Mouse (Mus musculus): ENCODE data around the gene 2310061I04Rik.

The 2310061I04Rik gene

GRCm38 (mm10) chr17:35915538-35916296 lies 18.5 kb upstream of the 2310061I04Rik start:
- DNase-seq: no peak

- DNase-seq: no peak
These were observed 17.7 kb upstream of the 2310061I04Rik start for GRCm38 (mm10) chr17:35914975-35915374.

DNA sequence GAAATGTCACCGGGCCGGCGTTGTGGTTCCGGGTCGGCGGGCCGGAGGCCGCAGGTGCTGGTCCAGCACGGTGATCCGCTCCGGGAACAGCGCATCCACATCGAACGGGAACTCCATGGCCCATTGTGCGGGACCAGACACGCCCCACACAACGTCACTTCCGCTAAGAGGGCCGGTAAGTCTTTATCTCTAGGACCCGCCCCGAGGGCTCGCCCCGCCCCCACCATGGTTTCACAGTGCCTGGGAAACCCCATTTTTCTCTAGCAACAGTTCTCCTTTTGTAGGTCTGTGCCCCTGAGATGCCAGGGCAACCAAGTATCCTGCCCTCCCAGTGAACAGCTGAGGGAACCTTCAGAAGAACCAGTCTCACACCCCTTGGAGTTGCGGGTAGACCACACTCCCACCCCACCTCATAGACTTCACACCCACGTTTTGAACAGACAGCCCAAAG lies 12.7 kb upstream of the 2310061I04Rik start, which contains the start of gene Atat1:
TSS of gene Atat1 (minus strand) at position 157 of the 451 bp plus-strand sequence.
- DNase-seq: peak; percentile 94 to 96

- DNase-seq: peak; percentile 45 to 67
These were observed 12.1 kb upstream of the 2310061I04Rik start for GRCm38 (mm10) chr17:35909186-35909918.

- DNase-seq: no peak
These were observed 10.4 kb upstream of the 2310061I04Rik start for GRCm38 (mm10) chr17:35907609-35908008.

- DNase-seq: no peak
These were observed 8.4 kb upstream of the 2310061I04Rik start for GRCm38 (mm10) chr17:35905587-35905986.

- DNase-seq: no peak
These were observed 6.7 kb upstream of the 2310061I04Rik start for GRCm38 (mm10) chr17:35903992-35904355.

- no peak for DNase-seq
These were observed 6.2 kb upstream of the 2310061I04Rik start for GRCm38 (mm10) chr17:35903343-35903991.

DNA sequence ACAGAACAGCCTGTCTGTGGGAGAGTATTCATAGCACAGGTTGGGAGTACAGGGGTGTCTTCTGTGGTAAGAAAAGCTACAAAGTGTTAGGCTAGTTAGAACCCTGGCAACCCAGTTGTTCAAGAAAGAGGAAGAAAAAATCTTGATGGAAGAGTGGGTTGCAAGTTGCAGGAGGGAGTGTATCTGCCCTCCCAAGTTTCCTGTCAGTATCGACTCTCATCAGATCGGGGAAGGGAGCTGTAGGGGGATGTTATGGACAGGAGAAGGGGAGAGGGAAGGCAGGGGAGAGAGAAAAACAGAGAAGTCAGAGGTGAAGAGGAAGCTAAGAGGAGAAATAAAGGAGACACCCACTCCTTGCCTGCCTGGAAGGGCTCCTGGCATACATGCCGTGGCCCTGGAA lies 3.4 kb upstream of the 2310061I04Rik start:
- no peak for DNase-seq

GRCm38 (mm10) chr17:35897644-35898573 lies 678 bp upstream of the 2310061I04Rik start:
- DNase-seq: peak; percentile 55 to 68

- DNase-seq: no peak
These were observed 9.5 kb downstream of the 2310061I04Rik start for GRCm38 (mm10) chr17:35887725-35888124.

DNA sequence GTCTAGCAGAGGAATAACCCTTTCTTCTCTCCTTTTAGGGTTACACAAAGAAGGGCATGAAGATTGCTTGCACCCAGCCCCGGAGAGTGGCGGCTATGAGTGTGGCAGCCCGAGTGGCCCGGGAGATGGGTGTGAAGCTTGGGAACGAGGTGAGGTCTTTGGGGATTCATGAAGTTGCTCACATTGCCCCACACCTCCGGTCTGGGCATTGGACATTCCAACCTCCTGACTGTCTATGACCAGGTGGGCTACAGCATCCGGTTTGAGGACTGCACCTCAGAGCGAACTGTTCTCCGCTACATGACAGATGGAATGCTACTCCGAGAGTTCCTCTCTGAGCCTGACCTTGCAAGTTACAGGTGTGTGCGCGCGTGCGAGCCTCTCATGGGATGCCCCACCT lies 13.5 kb downstream of the 2310061I04Rik start:
- DNase-seq: no peak

- no peak for DNase-seq
These were observed 14.3 kb downstream of the 2310061I04Rik start for GRCm38 (mm10) chr17:35882924-35883323.

GRCm38 (mm10) chr17:35879245-35880057 lies 17.8 kb downstream of the 2310061I04Rik start, which contains the start of gene Dhx16:
TSS of gene Dhx16 (plus strand) at chr17:35879819.
- DNase-seq: peak; percentile 97 to 99

DNA sequence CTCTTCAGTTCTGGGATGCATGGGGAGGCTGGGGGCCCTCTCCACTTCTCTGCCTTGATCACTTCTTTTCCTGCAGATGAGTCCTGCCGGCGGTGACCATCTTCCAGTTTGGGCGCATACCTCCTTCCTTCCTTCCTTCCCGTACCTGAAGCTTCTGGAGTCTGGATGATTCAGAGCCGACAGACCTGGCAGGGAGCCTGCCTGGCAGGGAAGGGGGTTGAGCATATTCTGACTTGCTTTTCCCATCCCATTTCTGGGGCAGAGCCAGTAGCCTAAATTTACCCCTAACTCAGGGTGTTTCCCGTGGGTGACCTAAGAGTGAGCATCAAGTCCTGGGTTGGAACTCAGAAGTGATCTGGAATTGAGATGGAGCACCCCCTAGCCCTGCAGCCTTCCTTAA lies 22.5 kb downstream of the 2310061I04Rik start:
- peak; percentile 32 to 44 for DNase-seq

GRCm38 (mm10) chr17:35873774-35874519 lies 23.3 kb downstream of the 2310061I04Rik start:
- peak; percentile 94 to 96 for DNase-seq

DNA sequence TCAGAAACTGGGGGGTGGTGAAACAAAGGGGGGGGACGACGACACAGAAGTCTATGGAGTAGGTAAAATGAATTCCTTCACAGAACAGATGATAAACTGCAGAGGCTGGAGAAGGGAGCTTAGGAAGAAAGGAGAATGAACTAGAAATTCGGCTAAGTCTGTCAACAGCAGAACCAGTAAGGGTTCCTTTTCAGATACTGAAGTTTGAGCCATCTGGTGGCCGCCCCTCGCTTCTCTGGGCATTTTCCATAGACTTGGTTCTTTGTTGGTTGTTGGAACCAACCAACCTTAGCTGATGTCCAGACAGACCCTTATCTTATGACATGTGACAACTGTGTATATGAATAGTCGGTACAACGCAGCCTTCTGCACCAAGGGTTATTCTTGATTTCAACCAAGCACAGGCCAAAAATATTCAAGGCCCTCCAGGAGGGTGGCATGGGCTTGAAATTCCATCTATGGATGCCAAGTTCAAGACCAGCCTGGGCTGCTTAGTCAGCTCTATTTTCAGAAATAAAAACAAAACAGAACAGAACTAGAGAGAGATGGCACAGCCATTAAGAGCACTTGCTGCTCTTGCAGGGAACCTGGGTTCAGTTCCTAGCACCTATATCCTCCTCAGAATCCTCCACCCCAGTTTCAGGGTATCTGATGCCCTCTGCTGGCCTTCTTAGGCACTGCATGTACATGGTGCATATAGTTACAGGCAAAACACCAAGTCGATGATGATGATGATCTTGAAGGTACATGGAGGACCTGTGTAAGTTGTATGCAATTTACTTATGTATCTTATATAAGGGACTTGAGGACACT lies 26.1 kb downstream of the 2310061I04Rik start:
- peak in 1 of 2 experiments; percentile 77 for DNase-seq

DNA sequence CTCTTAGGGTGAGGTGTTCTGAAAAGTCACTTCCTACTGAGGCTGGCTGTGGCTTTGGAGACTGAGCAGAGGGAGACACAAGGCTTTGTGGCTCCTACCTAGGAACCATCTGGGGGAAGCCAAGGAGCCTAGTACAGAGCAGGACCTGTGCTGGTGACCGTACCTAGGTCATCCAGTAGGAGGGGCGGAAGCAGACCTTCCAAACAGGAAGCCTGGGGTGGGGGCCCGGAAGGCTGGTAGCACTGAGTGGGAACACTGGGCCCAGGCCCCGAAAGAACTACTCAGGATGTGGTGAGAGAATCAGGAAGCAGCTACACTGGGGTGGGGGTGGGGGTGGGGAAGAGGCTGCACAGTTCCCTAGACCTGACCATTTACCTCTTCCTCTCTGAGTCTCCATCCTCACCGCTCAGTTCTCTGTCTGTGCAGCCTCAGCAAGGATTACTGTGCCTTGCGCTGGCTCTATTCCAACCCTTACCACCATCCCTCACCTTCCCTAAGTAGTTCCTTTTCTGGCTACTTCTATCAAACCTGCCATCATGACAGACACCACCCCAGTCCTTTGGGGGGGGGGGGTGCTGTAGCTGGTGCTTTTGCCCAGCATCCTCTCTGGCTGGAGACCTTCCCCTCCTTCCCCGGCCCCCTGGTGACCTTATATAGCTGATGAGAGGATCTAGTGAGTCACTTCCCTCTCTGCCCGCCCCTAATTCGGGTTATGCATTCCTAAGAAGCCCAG lies 26.9 kb downstream of the 2310061I04Rik start:
- peak in 1 of 2 experiments; percentile 40 for DNase-seq
